Mouse (Mus musculus) layer of hippocampus, postnatal 10 days (tissue): ENCODE measurements around the gene Otud7b. TPM values are rescaled to one million over a fixed set of nuclear protein-coding genes. Genes with fewer than 3 reads are reported as not detected.

ENCODE experiments used
- total RNA-seq, 2 experiments: library from RNA; stranded (reverse); gene quantifications; 2 replicates each; pipeline ENCODE4 v1.2.3; 2021

The Otud7b gene
- total RNA-seq, 2 experiments from 2014 or later, result 17.7 to 21.0 TPM

Other genes with a start within 250 kb of the Otud7b start
- 10 to 100 TPM; 26.0 to 26.4 TPM for gene Prpf3, start 248.6 kb upstream of the Otud7b start, total RNA-seq
- gene Mrps21, start 233.0 kb upstream of the Otud7b start, total RNA-seq, result 100 to 1,000 TPM; 147 to 175 TPM
- gene Ciart, start 222.3 kb upstream of the Otud7b start, total RNA-seq, result 1 to 10 TPM; 6.5 to 8.9 TPM
- 10 to 100 TPM in 1 of 2 experiments, 1 to 10 TPM in 1; 9.4 to 10.2 TPM for gene BC028528, start 212.5 kb upstream of the Otud7b start, total RNA-seq
- gene Aph1a, start 210.6 kb upstream of the Otud7b start, total RNA-seq, result 100 to 1,000 TPM in 1 of 2 experiments, 10 to 100 TPM in 1; 97.7 to 102 TPM
- gene Car14, start 199.8 kb upstream of the Otud7b start, total RNA-seq, result 1 to 10 TPM; 2.5 to 4.4 TPM
- 100 to 1,000 TPM; 103 to 105 TPM for gene Anp32e, start 175.3 kb upstream of the Otud7b start, total RNA-seq
- 10 to 100 TPM; 50.2 to 56.5 TPM for gene Plekho1, start 108.5 kb upstream of the Otud7b start, total RNA-seq
- gene Vps45, start 46.1 kb upstream of the Otud7b start, total RNA-seq, result 10 to 100 TPM; 41.9 to 42.2 TPM
- gene Mtmr11, start 57.5 kb downstream of the Otud7b start, total RNA-seq, result 1 to 10 TPM; 5.5 to 9.2 TPM
- 10 to 100 TPM; 54.3 to 55.7 TPM for gene Sf3b4, start 67.8 kb downstream of the Otud7b start, total RNA-seq
- gene Sv2a, start 76.6 kb downstream of the Otud7b start, total RNA-seq, result 100 to 1,000 TPM; 317 to 343 TPM
- gene Bola1, start 115.2 kb downstream of the Otud7b start, total RNA-seq, result 10 to 100 TPM; 20.9 to 22.8 TPM
- 10 to 100 TPM; 16.7 to 16.8 TPM for gene Hist2h2ab, start 115.3 kb downstream of the Otud7b start, total RNA-seq
- gene Hist2h2ac, start 116.4 kb downstream of the Otud7b start, total RNA-seq, result 10 to 100 TPM; 42.5 to 52.0 TPM
- 1 to 10 TPM; 3.9 TPM for gene Hist2h2be, start 116.6 kb downstream of the Otud7b start, total RNA-seq
- 10 to 100 TPM; 18.2 to 19.1 TPM for gene Hist2h3c2, start 134.6 kb downstream of the Otud7b start, total RNA-seq
- 100 to 1,000 TPM; 287 to 323 TPM for gene Hist2h2aa2, start 135.7 kb downstream of the Otud7b start, total RNA-seq
- gene Hist2h2aa1, start 141.0 kb downstream of the Otud7b start, total RNA-seq, result 10 to 100 TPM in 1 of 2 experiments, 1 to 10 TPM in 1; 6.0 to 16.1 TPM
- gene Hist2h3c1, start 142.2 kb downstream of the Otud7b start, total RNA-seq, result not detected
- gene Hist2h4, start 158.8 kb downstream of the Otud7b start, total RNA-seq, result 10 to 100 TPM; 32.6 to 33.2 TPM
- 100 to 1,000 TPM; 161 to 165 TPM for gene Hist2h3b, start 164.1 kb downstream of the Otud7b start, total RNA-seq
- 100 to 1,000 TPM; 211 to 217 TPM for gene Hist2h2bb, start 165.2 kb downstream of the Otud7b start, total RNA-seq
- 1 to 10 TPM; 1.9 TPM for gene Fcgr1, start 189.4 kb downstream of the Otud7b start, total RNA-seq